Mouse (Mus musculus) olfactory bulb, adult 2 months (tissue): Measurements from ENCODE around the gene Gm7102. TPM values are rescaled to one million over a fixed set of nuclear protein-coding genes. Genes with fewer than 3 reads are reported as not detected.
"Not testable (repeated sequence)": the region's sequence is repeated elsewhere in the genome, so short reads cannot be mapped to it uniquely, and the experiment has no call there.

Source experiments
- H3K27ac ChIP-seq: fragments of 200-500 bp; 2 replicates; pipeline ENCODE4 v1.5.1; 2012; ENCODE audit warnings: low read depth, low read length; ENCODE audit not compliant: insufficient read depth
- H3K4me1 ChIP-seq: fragments of 200-500 bp; 2 replicates; pipeline ENCODE4 v1.6.1; 2012; ENCODE audit warnings: low read length; ENCODE audit not compliant: control insufficient read depth, insufficient read depth
- H3K4me3 ChIP-seq: fragments of 200-500 bp; 2 replicates; pipeline ENCODE4 v1.5.1; 2012; ENCODE audit warnings: mild to moderate bottlenecking, low read depth, low read length, moderate library complexity; ENCODE audit not compliant: insufficient read depth
- CTCF ChIP-seq: fragments of 200-500 bp; IDR thresholded peaks from 2 replicates; pipeline ENCODE4 v1.5.1; 2012; ENCODE audit warnings: low read depth, mild to moderate bottlenecking, low read length, moderate library complexity; ENCODE audit not compliant: insufficient read depth
- POLR2A ChIP-seq: fragments of 200-500 bp; IDR thresholded peaks from 2 replicates; pipeline ENCODE4 v1.6.1; 2012; ENCODE audit warnings: mild to moderate bottlenecking, low read depth, low read length, moderate library complexity; ENCODE audit not compliant: insufficient read depth
- WGBS: fragments of 180-500 bp; shearing (Covaris S2); methylation state at CpG from one replicate; pipeline ENCODE4 v1.1.7; 2018; 5-methylcytosine and 5-hydroxymethylcytosine counted together
- polyA plus RNA-seq: library from polyadenylated mRNA; stranded (reverse); fragments of >200 nt; gene quantifications from 2 replicates; pipeline ENCODE4 v1.2.4, GENCODE M21; 2012; ENCODE audit warnings: low replicate concordance; ENCODE audit not compliant: missing spikeins, insufficient read depth, insufficient read length

The Gm7102 gene
- polyA plus RNA-seq: not detected in 2 replicates

DNA sequence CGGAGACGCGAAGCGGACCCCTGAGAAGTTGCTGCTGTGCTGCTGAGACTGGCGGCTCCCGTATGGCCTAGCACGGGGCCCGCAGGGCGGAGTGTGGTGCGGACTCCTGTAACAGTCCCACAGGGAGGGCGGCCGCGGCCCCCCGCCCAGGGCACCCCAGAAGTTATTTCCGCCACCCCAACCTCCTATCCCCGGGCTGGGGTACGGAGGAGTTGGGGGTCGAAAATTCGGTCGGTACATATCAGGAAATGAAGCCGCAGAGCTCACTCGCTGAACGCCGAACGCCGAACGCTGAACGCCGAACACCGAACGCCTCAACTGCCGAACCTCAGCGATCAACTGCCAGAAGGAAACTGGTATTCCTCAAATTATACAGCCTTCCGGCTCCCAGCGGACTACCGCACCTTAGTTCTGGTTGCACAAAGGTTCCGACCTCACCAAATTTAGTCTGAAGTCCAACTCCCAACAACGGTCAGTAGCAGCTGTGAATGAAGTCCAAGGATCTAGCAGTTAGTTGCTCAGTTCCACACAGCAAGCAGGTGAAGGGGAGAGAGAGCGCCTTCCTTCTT is at the start of gene Gm7102:
TSS of gene Gm7102 (minus strand) at position 554 of the 569 bp plus-strand sequence.
- Histone ChIP-seq H3K4me1 (no peaks in the 10 kb centered on the region), H3K27ac (no peak within 1 kb of the TSS), H3K4me3 (no peak within 1 kb of the TSS)
- 41% methylated on average over 39 of the region's 39 CpGs for WGBS
- no peak for TF ChIP-seq CTCF
- no peak for TF ChIP-seq POLR2A

DNA sequence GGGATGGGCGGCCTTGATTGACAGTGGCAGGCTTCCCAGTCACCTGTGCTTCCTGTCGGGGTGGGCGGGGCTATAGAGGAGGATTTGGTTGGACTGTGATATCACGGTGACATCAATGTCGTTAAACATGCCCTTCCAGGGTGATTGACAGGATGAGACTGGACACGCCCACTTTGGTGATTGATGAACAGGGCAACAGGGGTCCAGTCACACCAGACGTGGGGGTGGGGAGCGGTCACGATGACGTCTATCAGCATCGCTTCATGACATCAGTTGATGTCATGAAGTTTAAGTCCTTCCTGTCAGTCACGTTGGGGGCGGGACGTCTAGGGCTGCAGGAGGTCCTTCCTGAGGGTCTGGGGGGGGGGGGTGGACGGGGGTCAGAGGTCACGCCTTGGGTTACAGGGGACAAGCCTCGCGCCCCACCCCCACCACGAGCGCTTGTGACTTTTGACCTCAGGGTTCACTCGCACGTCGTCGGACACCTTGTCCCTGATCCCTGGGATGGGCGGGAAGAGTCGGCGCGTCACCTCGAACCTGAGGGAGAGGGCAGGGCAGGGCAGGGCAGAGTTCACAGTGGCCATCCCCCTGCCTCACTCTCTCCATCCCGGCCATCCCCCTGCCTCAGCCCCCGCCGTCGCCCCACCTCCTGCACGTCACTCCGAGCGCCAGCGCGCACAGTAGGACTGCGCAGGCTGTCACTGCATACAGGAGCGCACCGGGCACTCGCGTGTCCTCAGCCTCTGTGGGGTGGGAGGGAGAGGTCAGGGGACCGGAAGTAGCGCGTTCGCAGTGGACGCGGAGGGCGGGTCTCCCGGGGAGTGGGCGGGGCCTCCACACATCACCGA is 48.8 kb upstream of the Gm7102 start:
- 36% methylated on average over 53 of the region's 53 CpGs for WGBS
- Histone ChIP-seq H3K4me1 (peaks cover 14% of the 10 kb centered on the region), H3K4me3 (peak overlapping the region; percentile 64), H3K27ac (no peak overlapping the region)
- TF ChIP-seq POLR2A (no peak), CTCF (no peak)

DNA sequence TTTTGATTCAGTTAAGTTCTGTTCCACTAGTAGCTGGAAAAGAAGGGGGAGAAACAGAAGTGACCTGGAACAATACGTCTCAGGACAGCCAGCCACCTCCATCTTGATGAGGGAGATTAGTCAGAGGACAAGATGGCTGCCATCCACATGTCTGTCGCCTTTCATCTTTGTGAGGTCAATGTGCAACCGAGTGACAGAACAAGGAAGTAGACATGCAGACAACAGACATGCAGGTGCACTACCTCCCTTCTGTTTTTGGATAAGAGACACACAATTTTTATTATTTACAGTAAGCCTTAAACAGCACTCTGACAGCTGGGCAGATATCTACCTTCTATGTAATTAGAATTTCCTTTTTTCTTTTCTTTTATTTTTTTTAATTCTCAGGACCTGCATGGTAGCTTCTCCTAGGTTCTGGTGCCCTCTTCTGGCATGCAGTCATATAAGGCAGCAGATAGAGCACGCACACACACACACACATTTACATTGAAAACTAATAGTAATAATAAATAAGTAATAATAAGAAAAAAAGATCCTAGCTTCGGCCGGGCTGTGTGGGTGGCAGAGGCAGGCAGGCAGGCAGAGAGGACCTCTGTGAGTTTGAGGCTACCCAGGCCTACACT is 47.7 kb upstream of the Gm7102 start:
- Histone ChIP-seq H3K27ac (no peak overlapping the region), H3K4me1 (peaks cover 14% of the 10 kb centered on the region), H3K4me3 (no peak overlapping the region)
- 88% methylated on average over 6 of the region's 6 CpGs for WGBS
- TF ChIP-seq CTCF: no peak
- no peak for TF ChIP-seq POLR2A

DNA sequence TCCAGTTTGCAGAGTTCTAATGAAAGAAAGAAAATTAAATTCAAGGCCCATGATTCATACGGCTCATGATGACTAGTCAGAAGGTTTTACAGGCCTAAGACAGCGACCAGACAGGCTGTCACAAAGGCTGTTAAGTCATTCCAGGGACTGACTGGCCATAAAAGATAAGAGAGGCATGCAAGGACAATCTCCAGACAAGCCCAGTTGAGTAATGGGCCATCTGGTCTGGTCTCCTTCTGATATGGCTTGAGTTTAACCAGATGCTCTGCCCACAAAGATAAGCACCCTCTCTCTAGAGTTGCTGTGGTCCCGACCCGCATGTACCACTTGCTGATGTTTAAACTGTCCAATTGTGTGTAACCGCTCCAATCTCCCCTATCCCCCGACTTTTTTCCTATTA is 31.4 kb upstream of the Gm7102 start:
- not testable (repeated sequence) for H3K27ac ChIP-seq, H3K4me1 ChIP-seq, H3K4me3 ChIP-seq
- 89% methylated on average over 6 of the region's 6 CpGs for WGBS

DNA sequence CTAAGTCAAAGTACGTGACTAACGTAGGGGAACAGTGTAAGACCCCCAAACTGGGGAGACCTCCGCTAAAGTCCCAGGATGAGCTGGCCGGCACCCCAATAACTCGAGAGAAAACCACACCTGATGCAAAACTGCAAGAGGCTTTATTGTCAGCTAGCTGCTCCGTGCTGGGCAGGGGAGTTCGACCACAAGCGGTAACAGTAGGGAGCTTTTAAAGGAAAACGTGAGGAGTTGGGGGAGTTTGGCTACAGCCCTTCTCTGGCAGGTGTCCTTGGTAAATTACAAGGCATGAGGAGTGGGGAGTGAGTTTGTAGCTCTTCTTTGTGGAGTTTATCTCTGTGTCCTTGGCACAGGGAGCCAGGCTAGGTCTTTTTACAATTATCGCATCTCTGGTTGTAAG is 23.7 kb upstream of the Gm7102 start:
- no peak overlapping the region for H3K27ac ChIP-seq
- 16% methylated on average over 10 of the region's 10 CpGs for WGBS

DNA sequence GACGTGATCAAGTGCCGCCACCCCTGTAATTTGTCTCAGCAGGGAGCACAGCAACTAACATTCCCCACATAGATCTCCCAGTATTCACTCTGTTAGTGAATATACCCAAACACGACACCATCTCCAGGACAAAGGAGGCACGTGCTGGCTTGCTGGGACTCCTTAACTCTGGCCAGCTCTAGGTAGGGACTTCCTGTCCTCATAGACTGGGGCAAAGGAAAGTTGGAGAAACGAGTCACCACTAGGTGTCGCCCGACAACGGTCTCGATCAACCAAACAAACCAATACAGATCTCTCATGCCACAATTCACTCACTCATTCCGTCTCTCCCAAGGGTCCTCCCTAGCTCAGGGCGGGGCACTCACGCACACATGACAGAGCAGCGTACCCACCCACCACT is 23.2 kb upstream of the Gm7102 start:
- Histone ChIP-seq H3K4me1 (no peaks in the 10 kb centered on the region), H3K27ac (no peak overlapping the region), H3K4me3 (no peak overlapping the region)
- 8% methylated on average over 13 of the region's 13 CpGs for WGBS
- no peak for TF ChIP-seq CTCF
- TF ChIP-seq POLR2A: no peak

More for the DNA sequence above, 23.7 kb upstream of the Gm7102 start:
- TF ChIP-seq POLR2A (no peak), CTCF (no peak)
- H3K4me1 ChIP-seq: no peaks in the 10 kb centered on the region
- H3K4me3 ChIP-seq: no peak overlapping the region

DNA sequence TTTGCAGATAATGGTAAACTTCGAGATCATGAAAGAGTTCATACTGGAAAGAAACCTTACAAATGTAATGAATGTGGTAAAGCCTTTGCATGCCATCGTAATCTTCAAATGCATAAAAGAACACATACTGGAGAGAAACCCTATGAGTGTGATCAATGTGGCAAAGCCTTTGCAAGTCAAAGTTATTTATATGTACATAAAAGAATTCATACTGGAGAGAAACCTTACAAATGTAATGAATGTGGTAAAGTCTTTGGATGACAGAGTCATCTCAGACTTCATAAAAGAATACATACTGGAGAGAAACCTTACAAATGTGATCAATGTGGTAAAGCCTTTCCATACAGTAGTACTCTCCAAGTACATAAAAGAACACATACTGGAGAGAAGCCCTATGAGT is 7.5 kb upstream of the Gm7102 start, which contains the start of gene Gm6020:
TSS of gene Gm6020 (plus strand) at position 301 of the 400 bp plus-strand sequence.
- WGBS: 93% methylated on average over 2 of the region's 2 CpGs
- H3K4me3 ChIP-seq, H3K4me1 ChIP-seq, H3K27ac ChIP-seq: not testable (repeated sequence)

DNA sequence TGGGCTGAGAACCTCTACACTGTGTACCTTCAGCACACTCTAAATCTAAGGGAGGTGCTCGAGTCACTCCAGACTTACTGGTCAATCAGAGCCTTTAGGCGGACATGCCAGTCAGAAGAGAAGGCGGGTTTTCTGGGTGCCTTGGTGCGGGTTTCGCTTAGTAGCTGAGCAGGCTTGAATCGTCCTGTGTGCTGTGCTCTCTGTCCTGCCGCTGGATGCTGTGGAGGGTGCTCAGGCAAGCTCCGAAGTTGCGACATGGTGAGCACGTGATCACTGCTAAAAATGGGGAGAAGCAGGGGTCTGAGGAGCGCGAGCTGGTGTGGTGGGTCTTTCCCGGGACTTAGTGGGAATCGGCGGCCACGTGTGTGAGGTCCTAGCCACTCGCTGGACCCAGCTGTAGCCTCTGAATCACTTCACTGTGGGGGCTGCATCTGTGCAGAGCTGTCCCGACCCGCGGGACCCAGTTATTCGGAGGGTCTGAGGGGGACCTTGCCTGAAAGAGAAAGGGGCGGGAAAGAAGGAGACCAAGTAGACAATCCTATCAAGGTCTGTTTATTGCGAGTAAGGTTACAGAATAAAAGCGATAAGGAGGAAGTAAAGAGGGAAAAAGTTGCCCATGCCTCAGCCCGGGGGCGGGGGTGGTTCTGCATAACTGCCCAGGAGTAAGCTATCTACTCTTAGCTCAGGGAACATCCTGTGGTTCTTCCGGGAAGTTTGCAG is 24.2 kb downstream of the Gm7102 start:
- Histone ChIP-seq H3K27ac (no peak overlapping the region), H3K4me1 (peaks cover 5% of the 10 kb centered on the region), H3K4me3 (peak overlapping the region; percentile 33)
- no peak for TF ChIP-seq POLR2A
- TF ChIP-seq CTCF: no peak
- 6% methylated on average over 27 of the region's 27 CpGs for WGBS

DNA sequence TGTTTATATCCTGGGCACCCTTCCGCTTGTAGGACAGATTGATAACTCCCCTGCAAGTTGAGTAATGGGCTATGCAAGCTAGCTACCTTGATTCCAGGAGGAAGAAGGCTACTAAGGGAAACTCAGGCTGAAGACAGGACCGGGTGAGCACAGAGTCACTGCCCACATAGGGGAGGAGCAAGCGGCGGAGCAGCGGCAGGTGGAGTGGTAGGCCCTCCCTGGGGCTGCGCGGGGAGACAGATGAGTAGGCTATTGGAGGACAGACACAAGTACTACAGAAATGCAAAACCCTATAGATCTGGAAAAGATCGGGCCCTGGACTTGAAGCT is 24.8 kb downstream of the Gm7102 start:
- TF ChIP-seq POLR2A (no peak), CTCF (no peak)
- Histone ChIP-seq H3K4me3 (peak overlapping the region; percentile 33), H3K4me1 (peaks cover 5% of the 10 kb centered on the region), H3K27ac (no peak overlapping the region)
- 12% methylated on average over 8 of the region's 8 CpGs for WGBS
